In genomic region chr12:105759849-105760478, GRCm38 (mm10) we compare ENCODE assay signal across 18 mouse cellular contexts. TPM values are rescaled to one million over a fixed set of nuclear protein-coding genes. Genes with fewer than 3 reads are reported as not detected.
DNase-seq lines count a peak whose midpoint lies in the region; ATAC-seq and TF ChIP-seq lines count a peak whose summit lies in the region.
"Had no signal": no experiment of that assay in that cellular context is flagged by ENCODE, and none has a peak within 500 bp of the region (broad histone marks: within the 10 kb centered on the region; RNA-seq: fewer than 3 reads in every experiment).

No protein-coding gene starts in this region.

- peak overlapping the region; percentile 29 for H3K4me2 ChIP-seq in liver, embryonic 15.5 days
- H3K4me2 ChIP-seq: midbrain, embryonic 15.5 days had no signal

- in situ Hi-C loops in ES-E14 (cut with MboI; ENCODE audit: low sequenced_read_pairs in 2 of 2, unreplicated experiment in 2 of 2), result no loop called here

- peaks cover 12 to 23% of the 10 kb centered on the region in 2 experiments for H3K4me1 ChIP-seq in ES-E14 (ENCODE audit: control insufficient read depth in 2 of 2, insufficient read depth in 2 of 2, low read length in 2 of 2, poor library complexity in 1 of 2)
- peaks cover 44% of the 10 kb centered on the region for H3K4me1 ChIP-seq in liver, embryonic 15.5 days (replicated peaks)
- H3K4me1 ChIP-seq: midbrain, embryonic 15.5 days had no signal

- peak overlapping the region; percentile 26; the same call in 1 of the 2 replicates for H3K9ac ChIP-seq in ES-E14 (ENCODE audit: insufficient read depth, low read depth, low read length, poor library complexity, severe bottlenecking)
- H3K9ac ChIP-seq in liver, embryonic 15.5 days, result no peak overlapping the region
- H3K9ac ChIP-seq: midbrain, embryonic 15.5 days had no signal

- no peaks in the 10 kb centered on the region for H3K27me3 ChIP-seq in liver, embryonic 15.5 days
- H3K27me3 ChIP-seq: midbrain, embryonic 15.5 days had no signal

- peak overlapping the region; percentile 49; the same call in 1 of the 2 replicates for H3K27ac ChIP-seq in ES-E14 (ENCODE audit: insufficient read depth, low read depth, low read length, poor library complexity, severe bottlenecking)
- H3K27ac ChIP-seq in liver, embryonic 15.5 days (replicated peaks), result peak overlapping the region; percentile 56
- H3K27ac ChIP-seq: embryonic facial prominence, embryonic 10.5 days; forebrain, embryonic 10.5 days; layer of hippocampus, adult 2 months; limb, embryonic 10.5 days; midbrain, embryonic 15.5 days had no signal

- H3K4me3 ChIP-seq in ES-E14 (ENCODE audit: insufficient read depth in 1 of 2, low read depth in 1 of 2, low read length in 2 of 2, poor library complexity in 1 of 2, severe bottlenecking in 1 of 2), result no peak overlapping the region
- no peak overlapping the region for H3K4me3 ChIP-seq in liver, embryonic 15.5 days (replicated peaks)
- H3K4me3 ChIP-seq: embryonic facial prominence, embryonic 10.5 days; forebrain, embryonic 10.5 days; layer of hippocampus, adult 2 months; limb, embryonic 10.5 days; midbrain, embryonic 15.5 days had no signal

- no peaks in the 10 kb centered on the region for H3K36me3 ChIP-seq in ES-E14 (ENCODE audit: control insufficient read depth, insufficient read depth, low read length, poor library complexity, severe bottlenecking)
- no peaks in the 10 kb centered on the region for H3K36me3 ChIP-seq in liver, embryonic 15.5 days (replicated peaks)
- H3K36me3 ChIP-seq: embryonic facial prominence, embryonic 10.5 days; forebrain, embryonic 10.5 days; limb, embryonic 10.5 days; midbrain, embryonic 15.5 days had no signal

- WGBS in liver, embryonic 15.5 days (ENCODE audit: insufficient replicate concordance), result 13% methylated on average over 10 of the region's 10 CpGs

- peak; percentile 80 for ATAC-seq in liver, embryonic 15.5 days (ENCODE audit: insufficient read depth)
- ATAC-seq: lung, postnatal 0 days; midbrain, embryonic 15.5 days had no signal

- intact Hi-C loops in left cerebral cortex, postnatal 4 days (cut with DNase I), result no loop called here

- H3K9me3 ChIP-seq in ES-E14 (ENCODE audit: control insufficient read depth, insufficient read depth, low read depth, low read length), result no peaks in the 10 kb centered on the region
- no peaks in the 10 kb centered on the region for H3K9me3 ChIP-seq in liver, embryonic 15.5 days (replicated peaks)
- H3K9me3 ChIP-seq: embryonic facial prominence, embryonic 10.5 days; forebrain, embryonic 10.5 days; limb, embryonic 10.5 days; midbrain, embryonic 15.5 days had no signal

- DNase-seq in embryo, embryonic 10 days (ENCODE audit: low spot score), result peak; percentile 29
- no peak for DNase-seq in embryo, embryonic 9.5 days (ENCODE audit: extremely low spot score)
- no peak for DNase-seq in ES-E14 (ENCODE audit: low read depth, low spot score)
- peak; percentile 30 for DNase-seq in embryo, embryonic 11 days
- no peak for DNase-seq in layer of hippocampus, adult 9-11 months
- DNase-seq in left cerebral cortex, adult 11 months (ENCODE audit: low spot score), result no peak
- DNase-seq in left cerebral cortex, postnatal 4 days, result no peak
- DNase-seq: cerebellum, adult 11-12 months; gastrocnemius, postnatal 25 days; kidney, adult 11 months; thymus, adult 18-20 months had no signal

TF ChIP-seq in ES-E14, 5 proteins besides CTCF, POLR2A, EP300 and RAD21:
- TF ChIP-seq HCFC1 (IDR thresholded peaks at IDR 0.05; ENCODE audit: borderline replicate concordance, insufficient read depth, low read length) (no peak), ZNF384 (IDR thresholded peaks at IDR 0.05; ENCODE audit: low read depth, low read length) (no peak), CHD2 (IDR thresholded peaks at IDR 0.05; ENCODE audit: low read depth, low read length) (no peak), ZC3H11A (IDR thresholded peaks at IDR 0.05; ENCODE audit: borderline replicate concordance, low read depth, low read length) (no peak), MAFK (IDR thresholded peaks at IDR 0.05; ENCODE audit: insufficient read depth, low read depth, low read length) (no peak)

RNA-seq across cellular contexts. Expression of gene Papola, which starts 24.5 kb away (rescaled TPM):
- total RNA-seq in ES-E14 (2012; rRNA removed), result 95.9 and 131 TPM in 2 replicates
- polyA plus RNA-seq in liver, embryonic 15.5 days (2015; fragmentation: Nextera tagmentation; extraction: Ambion mirVana), result 90.3 and 97.1 TPM in 2 replicates
- 100 to 1,000 TPM; 150 to 173 TPM for total RNA-seq in left cerebral cortex, postnatal 4 days (2021)

RNA-seq across cellular contexts. Expression of gene Ak7, which starts 54.2 kb away (rescaled TPM):
- 2.3 and 6.5 TPM in 2 replicates for total RNA-seq in ES-E14 (2012; rRNA removed)
- 0.09 and 0.13 TPM in 2 replicates for polyA plus RNA-seq in liver, embryonic 15.5 days (2015; fragmentation: Nextera tagmentation; extraction: Ambion mirVana)
- 1 to 10 TPM; 1.4 TPM for total RNA-seq in left cerebral cortex, postnatal 4 days (2021)
- total RNA-seq: gastrocnemius, postnatal 25 days had no signal

Comparison
In these comparisons a context has a peak if more than half of its experiments do, and no peak if none do; other contexts are left out.
1. DNase-seq: peak in embryo, embryonic 10 days (single experiment) and embryo, embryonic 11 days (single experiment); none in embryo, embryonic 9.5 days (single experiment), ES-E14 (single experiment), layer of hippocampus, adult 9-11 months (single experiment), left cerebral cortex, adult 11 months (single experiment) and left cerebral cortex, postnatal 4 days (single experiment).